Mouse (Mus musculus): ENCODE measurements around the gene Myl9. TPM values are rescaled to one million over a fixed set of nuclear protein-coding genes. Genes with fewer than 3 reads are reported as not detected.

Myl9 gene
- polyA plus RNA-seq (2016; fragmentation: Nextera tagmentation; extraction: Ambion mirVana) = 107 and 144 TPM in 2 replicates

DNA sequence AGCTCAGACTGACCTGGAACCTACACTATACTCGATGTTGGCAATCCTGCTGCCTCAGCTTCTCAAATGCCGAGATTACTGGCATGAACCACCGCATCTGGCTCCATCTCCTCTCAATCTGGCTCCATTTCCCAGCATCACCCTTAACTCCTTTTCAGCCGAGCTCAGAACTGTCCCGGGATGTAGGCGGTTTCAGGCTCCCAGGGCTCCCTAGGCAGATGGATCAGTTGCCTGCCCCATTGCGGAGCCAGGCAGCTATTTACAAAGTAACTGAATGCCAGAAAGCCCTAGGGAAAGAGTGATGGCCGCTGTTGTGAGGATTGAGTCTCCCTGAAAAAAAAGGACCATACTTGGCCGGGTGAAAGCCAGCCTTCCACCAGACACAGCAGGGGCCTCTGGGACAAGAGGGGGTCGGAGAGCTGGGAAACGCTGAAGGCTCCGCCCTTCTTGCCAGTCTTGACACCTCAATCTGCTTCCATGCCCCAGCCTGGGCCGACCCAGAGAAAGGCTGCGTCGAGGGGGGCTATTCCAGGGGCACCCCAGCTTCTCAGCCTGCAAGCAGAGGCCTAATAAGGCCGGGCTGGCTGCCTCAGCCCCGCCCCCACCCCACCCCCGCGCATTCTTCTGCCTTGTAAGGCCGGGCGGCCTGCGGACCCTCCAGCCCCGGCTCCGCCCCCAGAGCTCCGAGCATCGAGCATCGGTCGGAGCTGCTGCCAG is at the start of gene Myl9:
Gene Myl9 (plus strand): TSS at position 683 of the 717 bp plus-strand sequence.
- H3K27ac ChIP-seq (replicated peaks) = peak within 1 kb of the TSS; percentile 63
- peaks cover 20% of the 10 kb centered on the region for H3K27me3 ChIP-seq
- peak within 1 kb of the TSS; percentile 47 for H3K9ac ChIP-seq (replicated peaks)
- H3K4me1 ChIP-seq = peaks cover 21% of the 10 kb centered on the region
- peak within 1 kb of the TSS; percentile 74 for H3K4me2 ChIP-seq (replicated peaks)
- peak within 1 kb of the TSS; percentile 44 for H3K4me3 ChIP-seq
- no peaks in the 10 kb centered on the region for H3K36me3 ChIP-seq
- no peaks in the 10 kb centered on the region for H3K9me3 ChIP-seq
- WGBS = 1% methylated on average over 28 of the region's 28 CpGs
- peak; percentile 88 for ATAC-seq (ENCODE audit: low FRiP score, low read depth)

- Histone ChIP-seq H3K4me3 (no peak overlapping the region), H3K27ac (replicated peaks) (no peak overlapping the region; the same call in 1 of the 2 replicates), H3K4me1 (peaks cover 63% of the 10 kb centered on the region), H3K9ac (replicated peaks) (peak overlapping the region; percentile 29; the same call in 1 of the 2 replicates), H3K36me3 (no peaks in the 10 kb centered on the region), H3K27me3 (no peaks in the 10 kb centered on the region), H3K9me3 (no peaks in the 10 kb centered on the region), H3K4me2 (replicated peaks) (peak overlapping the region; percentile 16; the same call in 1 of the 2 replicates)
- no peak for ATAC-seq (ENCODE audit: low FRiP score, low read depth)
- WGBS = 40% methylated on average over 7 of the region's 7 CpGs
These were observed 48.9 kb upstream of the Myl9 start for GRCm38 (mm10) chr2:156726344-156726743.

GRCm38 (mm10) chr2:156726878-156727277 is 48.3 kb upstream of the Myl9 start:
- Histone ChIP-seq H3K4me1 (peaks cover 64% of the 10 kb centered on the region), H3K9me3 (no peaks in the 10 kb centered on the region), H3K27me3 (no peaks in the 10 kb centered on the region), H3K9ac (replicated peaks) (no peak overlapping the region; the same call in 1 of the 2 replicates), H3K27ac (replicated peaks) (peak overlapping the region; percentile 17; the same call in 1 of the 2 replicates), H3K4me3 (no peak overlapping the region), H3K36me3 (no peaks in the 10 kb centered on the region), H3K4me2 (replicated peaks) (0 out of 2 replicates have a peak overlapping the region, but pooled peaks have one; percentile 16)
- 76% methylated on average over 3 of the region's 3 CpGs for WGBS
- ATAC-seq (ENCODE audit: low FRiP score, low read depth) = no peak

DNA sequence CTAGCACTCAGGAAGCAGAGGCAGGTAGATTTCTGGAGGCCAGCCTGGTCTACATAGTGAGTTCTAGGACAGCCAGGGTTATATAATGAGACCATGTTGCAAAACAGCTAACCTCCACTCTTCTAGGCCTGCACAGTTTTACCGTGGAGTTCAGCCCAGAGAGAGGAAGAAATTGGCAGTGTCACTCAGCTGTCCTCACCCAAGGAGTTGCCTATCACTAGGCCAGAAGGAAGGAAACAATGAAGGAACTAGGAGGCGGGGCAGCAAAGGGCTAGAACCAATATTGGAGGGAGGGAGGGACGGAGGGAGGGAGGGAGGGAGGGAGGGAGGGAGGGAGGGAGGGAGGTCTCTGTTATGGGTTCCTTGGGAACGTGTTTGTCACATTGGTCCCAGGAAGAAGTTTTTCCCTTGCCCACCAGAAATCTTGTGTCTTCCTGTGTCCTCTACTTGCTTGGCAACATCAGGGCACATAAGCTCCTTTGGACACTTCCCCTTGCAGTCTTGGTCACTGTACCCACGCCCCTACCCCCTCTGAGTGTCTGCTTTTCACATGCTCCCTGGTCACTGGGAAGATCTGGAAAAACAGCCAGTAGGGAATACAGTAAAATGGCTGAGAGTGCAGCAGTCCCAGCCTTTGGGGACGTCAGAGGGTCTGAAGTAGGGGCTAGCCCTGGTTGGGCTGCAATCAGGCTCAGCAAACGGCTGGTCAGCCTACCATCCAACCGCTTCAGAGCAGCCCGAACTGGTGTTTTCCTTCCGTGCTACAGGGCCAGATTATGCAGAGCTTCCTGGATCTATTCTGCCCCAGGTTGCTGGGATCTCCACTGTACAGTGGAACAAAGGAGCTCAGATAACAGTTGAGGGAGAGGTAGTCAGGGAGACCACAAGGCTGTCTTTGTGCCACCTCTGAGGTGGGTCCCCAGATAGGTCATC is 45.4 kb upstream of the Myl9 start:
- Histone ChIP-seq H3K4me3 (no peak overlapping the region), H3K27me3 (no peaks in the 10 kb centered on the region), H3K4me2 (replicated peaks) (no peak overlapping the region), H3K27ac (replicated peaks) (no peak overlapping the region), H3K9ac (replicated peaks) (0 out of 2 replicates have a peak overlapping the region, but pooled peaks have one; percentile 31), H3K36me3 (0 out of 2 replicates have a peak, but pooled peaks cover 3% of the 10 kb centered on the region), H3K9me3 (no peaks in the 10 kb centered on the region), H3K4me1 (peaks cover 49% of the 10 kb centered on the region)
- ATAC-seq (ENCODE audit: low FRiP score, low read depth) = no peak
- 68% methylated on average over 9 of the region's 10 CpGs for WGBS

- 88% methylated on average over 12 of the region's 12 CpGs for WGBS
These were observed 44.7 kb upstream of the Myl9 start for GRCm38 (mm10) chr2:156730501-156730921.

GRCm38 (mm10) chr2:156731592-156731991 is 43.6 kb upstream of the Myl9 start:
- peaks cover 41% of the 10 kb centered on the region for H3K4me1 ChIP-seq
- no peak overlapping the region for H3K27ac ChIP-seq (replicated peaks)
- H3K4me2 ChIP-seq (replicated peaks) = no peak overlapping the region
- ATAC-seq (ENCODE audit: low FRiP score, low read depth) = no peak
- H3K4me3 ChIP-seq = no peak overlapping the region
- H3K36me3 ChIP-seq = 0 out of 2 replicates have a peak, but pooled peaks cover 7% of the 10 kb centered on the region
- H3K9ac ChIP-seq (replicated peaks) = no peak overlapping the region
- H3K27me3 ChIP-seq = no peaks in the 10 kb centered on the region
- no peaks in the 10 kb centered on the region for H3K9me3 ChIP-seq

More at GRCm38 (mm10) chr2:156730501-156730921, 44.7 kb upstream of the Myl9 start:
- Histone ChIP-seq H3K9me3 (no peaks in the 10 kb centered on the region), H3K4me2 (replicated peaks) (no peak overlapping the region), H3K9ac (replicated peaks) (no peak overlapping the region), H3K36me3 (0 out of 2 replicates have a peak, but pooled peaks cover 3% of the 10 kb centered on the region), H3K4me3 (no peak overlapping the region), H3K27me3 (no peaks in the 10 kb centered on the region), H3K4me1 (peaks cover 42% of the 10 kb centered on the region), H3K27ac (replicated peaks) (no peak overlapping the region)
- ATAC-seq (ENCODE audit: low FRiP score, low read depth) = no peak

DNA sequence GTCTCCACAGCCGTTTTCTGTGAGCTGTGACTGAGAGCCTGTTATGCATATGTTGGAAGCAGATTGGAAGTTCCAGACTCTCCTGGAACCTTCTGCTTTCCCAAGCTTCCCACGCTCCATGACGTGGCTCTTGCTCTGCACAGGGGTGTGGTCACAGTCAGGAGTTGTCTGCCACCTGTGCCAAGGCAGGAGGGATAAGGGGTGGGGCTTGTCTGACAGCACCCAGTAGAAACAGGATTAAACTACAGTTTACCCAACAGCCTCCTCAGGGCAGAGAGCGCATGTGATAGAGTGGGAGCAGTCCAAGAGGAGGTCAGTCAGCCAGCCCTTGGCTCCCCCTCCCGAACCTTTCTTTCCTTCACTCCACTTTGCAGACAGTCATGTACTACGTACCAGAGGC is 43.1 kb upstream of the Myl9 start:
- Histone ChIP-seq H3K4me2 (replicated peaks) (no peak overlapping the region), H3K27ac (replicated peaks) (no peak overlapping the region), H3K9me3 (no peaks in the 10 kb centered on the region), H3K4me1 (peaks cover 41% of the 10 kb centered on the region), H3K27me3 (no peaks in the 10 kb centered on the region), H3K4me3 (no peak overlapping the region), H3K9ac (replicated peaks) (no peak overlapping the region), H3K36me3 (0 out of 2 replicates have a peak, but pooled peaks cover 7% of the 10 kb centered on the region)
- ATAC-seq (ENCODE audit: low FRiP score, low read depth) = no peak
- WGBS = 77% methylated on average over 6 of the region's 6 CpGs

GRCm38 (mm10) chr2:156735761-156736335 is 39.4 kb upstream of the Myl9 start:
- H3K27me3 ChIP-seq = no peaks in the 10 kb centered on the region
- H3K4me2 ChIP-seq (replicated peaks) = no peak overlapping the region
- H3K27ac ChIP-seq (replicated peaks) = no peak overlapping the region
- ATAC-seq (ENCODE audit: low FRiP score, low read depth) = no peak
- H3K36me3 ChIP-seq = 0 out of 2 replicates have a peak, but pooled peaks cover 7% of the 10 kb centered on the region
- 79% methylated on average over 3 of the region's 3 CpGs for WGBS
- no peak overlapping the region for H3K9ac ChIP-seq (replicated peaks)
- H3K4me3 ChIP-seq = no peak overlapping the region
- peaks cover 35% of the 10 kb centered on the region for H3K4me1 ChIP-seq
- H3K9me3 ChIP-seq = no peaks in the 10 kb centered on the region

DNA sequence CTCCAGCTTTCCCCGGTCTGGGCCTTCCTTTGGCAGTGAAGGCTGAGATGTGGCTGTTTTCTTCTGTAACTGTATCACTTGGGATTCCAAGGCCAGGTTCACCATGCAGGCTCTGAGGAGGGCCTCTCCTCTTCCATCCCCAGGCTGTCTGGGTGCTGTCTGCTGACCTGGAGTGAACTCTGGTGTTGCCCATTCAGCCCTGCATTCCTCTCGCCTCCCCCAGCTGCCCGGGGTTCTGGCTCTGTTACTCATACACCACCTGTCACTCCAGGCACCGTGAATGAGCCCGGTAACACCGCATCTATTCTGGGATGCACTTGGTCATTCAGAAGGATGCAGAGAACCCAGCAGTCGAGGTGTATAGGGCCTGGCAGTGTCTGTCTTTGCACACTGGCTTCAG is 38.4 kb upstream of the Myl9 start:
- no peak for ATAC-seq (ENCODE audit: low FRiP score, low read depth)
- WGBS = 61% methylated on average over 7 of the region's 7 CpGs
- H3K27me3 ChIP-seq = no peaks in the 10 kb centered on the region
- peaks cover 44% of the 10 kb centered on the region for H3K4me1 ChIP-seq
- H3K4me2 ChIP-seq (replicated peaks) = no peak overlapping the region
- H3K27ac ChIP-seq (replicated peaks) = no peak overlapping the region
- no peak overlapping the region for H3K9ac ChIP-seq (replicated peaks)
- 0 out of 2 replicates have a peak, but pooled peaks cover 7% of the 10 kb centered on the region for H3K36me3 ChIP-seq
- H3K9me3 ChIP-seq = no peaks in the 10 kb centered on the region
- no peak overlapping the region for H3K4me3 ChIP-seq

DNA sequence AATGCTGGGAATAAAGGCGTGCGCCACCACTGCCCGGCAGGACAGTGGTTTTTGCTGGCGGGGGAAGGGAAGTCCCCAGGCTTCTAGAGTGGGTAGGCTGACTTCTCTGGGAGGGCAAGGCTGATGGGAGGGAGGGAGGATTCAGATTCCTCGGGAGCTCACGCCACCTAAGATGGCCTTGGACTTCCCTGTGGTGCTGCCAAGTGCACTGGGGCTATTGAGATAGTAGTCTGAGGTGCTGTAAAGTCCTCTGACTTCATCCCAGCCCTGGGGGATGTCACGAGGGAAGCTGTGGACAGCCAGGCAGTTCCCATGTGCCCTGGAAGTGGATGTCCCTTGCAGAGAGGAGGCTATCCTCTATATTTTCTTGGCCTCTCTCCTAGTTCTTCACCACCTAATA is 37.2 kb upstream of the Myl9 start:
- WGBS = 81% methylated on average over 7 of the region's 7 CpGs
- H3K4me3 ChIP-seq = no peak overlapping the region
- no peaks in the 10 kb centered on the region for H3K9me3 ChIP-seq
- peaks cover 41% of the 10 kb centered on the region for H3K4me1 ChIP-seq
- H3K9ac ChIP-seq (replicated peaks) = no peak overlapping the region
- no peaks in the 10 kb centered on the region for H3K27me3 ChIP-seq
- no peak overlapping the region for H3K4me2 ChIP-seq (replicated peaks)
- no peak overlapping the region for H3K27ac ChIP-seq (replicated peaks)
- 0 out of 2 replicates have a peak, but pooled peaks cover 4% of the 10 kb centered on the region for H3K36me3 ChIP-seq
- no peak for ATAC-seq (ENCODE audit: low FRiP score, low read depth)

- H3K27me3 ChIP-seq = no peaks in the 10 kb centered on the region
- peaks cover 18% of the 10 kb centered on the region for H3K36me3 ChIP-seq
- H3K9me3 ChIP-seq = no peaks in the 10 kb centered on the region
- 89% methylated on average over 9 of the region's 9 CpGs for WGBS
- H3K27ac ChIP-seq (replicated peaks) = no peak overlapping the region
- no peak overlapping the region for H3K4me3 ChIP-seq
- ATAC-seq (ENCODE audit: low FRiP score, low read depth) = no peak
- no peak overlapping the region for H3K4me2 ChIP-seq (replicated peaks)
- H3K4me1 ChIP-seq = peaks cover 38% of the 10 kb centered on the region
- no peak overlapping the region for H3K9ac ChIP-seq (replicated peaks)
These were observed 34.0 kb upstream of the Myl9 start for GRCm38 (mm10) chr2:156741265-156741664.

All from midbrain, embryonic 12.5 days (tissue).